Mouse (Mus musculus) liver, adult 2 months (tissue): ENCODE measurements at regions not wholly inside any gene's neighbourhood (a gene's known extent, or its start where the extent isn't known, plus 50 kb on each side); places are given as distances from the start of the nearest gene placed in this dataset.

Experiments
- CTCF ChIP-seq: fragments of 200-500 bp; IDR thresholded peaks from 2 replicates; pipeline ENCODE4 v1.5.1; 2011; ENCODE audit warnings: low read depth, low read length, control low read depth
- POLR2A ChIP-seq: fragments of 200-500 bp; IDR thresholded peaks from 2 replicates; pipeline ENCODE4 v1.6.1; 2011; ENCODE audit warnings: low read length, control low read depth; ENCODE audit not compliant: insufficient read depth; ENCODE audit errors: extremely low read depth

GRCm38 (mm10) chr13:51274639-51275038 is 103.8 kb downstream of the Nxnl2 start:
- TF ChIP-seq CTCF (no peak), POLR2A (no peak)
